ENCODE assay signal across 15 mouse cellular contexts in genomic region chr11:113928291-113928690, GRCm38 (mm10).
DNase-seq lines count a peak whose midpoint lies in the region; ATAC-seq and TF ChIP-seq lines count a peak whose summit lies in the region.
"Had no signal": no experiment of that assay in that cellular context is flagged by ENCODE, and none has a peak within 500 bp of the region (broad histone marks: within the 10 kb centered on the region; RNA-seq: fewer than 3 reads in every experiment).

No protein-coding gene starts in this region.

- H3K4me2 ChIP-seq in kidney, embryonic 15.5 days: no peak overlapping the region
- H3K4me2 ChIP-seq: heart, embryonic 12.5 days; hindbrain, embryonic 15.5 days; neural tube, embryonic 12.5 days had no signal

- H3K9me3 ChIP-seq in kidney, embryonic 15.5 days (replicated peaks): no peaks in the 10 kb centered on the region
- H3K9me3 ChIP-seq: heart, embryonic 12.5 days; hindbrain, embryonic 15.5 days; neural tube, embryonic 12.5 days had no signal

- no peak overlapping the region for H3K9ac ChIP-seq in kidney, embryonic 15.5 days
- H3K9ac ChIP-seq: heart, embryonic 12.5 days; hindbrain, embryonic 15.5 days; neural tube, embryonic 12.5 days had no signal

- ATAC-seq in kidney, embryonic 15.5 days (replicated peaks; ENCODE audit: low FRiP score): no peak

- intact Hi-C loops in left cerebral cortex, adult 2 months (cut with DNase I): loop anchor here (5.0 kb wide), 2 partner anchors 46 to 269 kb away; no protein-coding TSS in a partner anchor
- intact Hi-C loops in left cerebral cortex, postnatal 4 days (cut with DNase I): no loop called here

- H3K36me3 ChIP-seq in kidney, embryonic 15.5 days: no peaks in the 10 kb centered on the region
- H3K36me3 ChIP-seq: heart, embryonic 12.5 days; hindbrain, embryonic 15.5 days; neural tube, embryonic 12.5 days had no signal

- TF ChIP-seq CTCF in left cerebral cortex, adult 2 months (IDR thresholded peaks at IDR 0.05): no peak
- no peak for TF ChIP-seq CTCF in cortical plate, adult 2 months (IDR thresholded peaks at IDR 0.05; ENCODE audit: extremely low read depth, insufficient read depth, low read length)

- DNase-seq in cerebellum, postnatal 14 days: peak; percentile 23 to 29
- DNase-seq in cerebellum, adult 11 months: no peak
- DNase-seq in left cerebral cortex, adult 2 months (ENCODE audit: extremely low spot score in 1 of 2, low spot score in 2 of 2): peak in 1 of 2 experiments; percentile 41
- no peak for DNase-seq in left cerebral cortex, postnatal 4 days
- peak; percentile 43 for DNase-seq in layer of hippocampus, adult 9-10 months (ENCODE audit: low spot score)
- no peak for DNase-seq in spleen, adult 12 weeks (ENCODE audit: low spot score)
- DNase-seq: B cell, adult 2 months; kidney, adult 9 months; lung, adult 18-20 months; thymus, postnatal 4 days had no signal

- H3K27me3 ChIP-seq in kidney, embryonic 15.5 days: no peaks in the 10 kb centered on the region
- H3K27me3 ChIP-seq: heart, embryonic 12.5 days; hindbrain, embryonic 15.5 days; neural tube, embryonic 12.5 days had no signal

- H3K27ac ChIP-seq in left cerebral cortex, adult 2 months: peak overlapping the region; percentile 87
- H3K27ac ChIP-seq in cortical plate, adult 2 months (ENCODE audit: insufficient read depth, low read length): peak overlapping the region; percentile 30; the same call in 1 of the 2 replicates
- no peak overlapping the region for H3K27ac ChIP-seq in kidney, embryonic 15.5 days
- H3K27ac ChIP-seq: hindbrain, embryonic 15.5 days; neural tube, embryonic 12.5 days had no signal

- TF ChIP-seq POLR2A in cortical plate, adult 2 months (IDR thresholded peaks at IDR 0.05; ENCODE audit: extremely low read depth, insufficient read depth, low read length): no peak

- H3K4me1 ChIP-seq in cortical plate, adult 2 months (ENCODE audit: control insufficient read depth, insufficient read depth, low read length): peaks cover 7% of the 10 kb centered on the region
- peaks cover 4% of the 10 kb centered on the region; the same call in 1 of the 2 replicates for H3K4me1 ChIP-seq in kidney, embryonic 15.5 days

- WGBS in kidney, embryonic 15.5 days: 72% methylated on average over 9 of the region's 9 CpGs

- H3K4me3 ChIP-seq in left cerebral cortex, adult 2 months: no peak overlapping the region
- no peak overlapping the region for H3K4me3 ChIP-seq in cortical plate, adult 2 months (ENCODE audit: insufficient read depth, low read length)
- no peak overlapping the region for H3K4me3 ChIP-seq in kidney, embryonic 15.5 days (replicated peaks)
- H3K4me3 ChIP-seq: heart, embryonic 12.5 days; hindbrain, embryonic 15.5 days; neural tube, embryonic 12.5 days had no signal

Comparison
In these comparisons a context has a peak if more than half of its experiments do, and no peak if none do; other contexts are left out.
1. DNase-seq: peak in cerebellum, postnatal 14 days (2 of 2) and layer of hippocampus, adult 9-10 months (single experiment); none in cerebellum, adult 11 months (single experiment), left cerebral cortex, postnatal 4 days (single experiment) and spleen, adult 12 weeks (single experiment).